Mouse (Mus musculus) limb, embryonic 11.5 days (tissue): ENCODE results near the gene Hspa12a. TPM values are rescaled to one million over a fixed set of nuclear protein-coding genes. Genes with fewer than 3 reads are reported as not detected.

Experiments used
- ATAC-seq: fragments of 200-750 bp; cut with Nextera tagmentation; 2 replicates; pipeline ENCODE4 v1.8.0; 2017; ENCODE audit warnings: low read depth; ENCODE audit not compliant: insufficient number of reproducible peaks, low FRiP score, low TSS enrichment
- DNase-seq: peaks from one replicate; pipeline ENCODE4 v3.0.0-alpha.2; 2015; ENCODE audit warnings: low spot score
- H3K27ac ChIP-seq: fragments of 300-500 bp; sonication (generic); replicated peaks from 2 replicates; pipeline ENCODE4 v1.5.1; 2014; ENCODE audit warnings: low read depth, mild to moderate bottlenecking, low read length
- H3K27me3 ChIP-seq: fragments of 300-500 bp; sonication (generic); 2 replicates; pipeline ENCODE4 v1.6.1; 2014; ENCODE audit warnings: mild to moderate bottlenecking, low read length, mixed read lengths; ENCODE audit not compliant: control insufficient read depth, insufficient read depth
- H3K36me3 ChIP-seq: fragments of 300-500 bp; sonication (generic); 2 replicates; pipeline ENCODE4 v1.6.1; 2014; ENCODE audit warnings: mild to moderate bottlenecking, low read length, moderate library complexity, mixed read lengths; ENCODE audit not compliant: control insufficient read depth, insufficient read depth
- H3K4me1 ChIP-seq: fragments of 300-500 bp; sonication (generic); 2 replicates; pipeline ENCODE4 v1.6.1; 2014; ENCODE audit warnings: low read length, mixed read lengths; ENCODE audit not compliant: control insufficient read depth, insufficient read depth
- H3K4me2 ChIP-seq: fragments of 300-500 bp; sonication (generic); 2 replicates; pipeline ENCODE4 v1.6.1; 2014; ENCODE audit warnings: low read depth, mild to moderate bottlenecking, moderate library complexity; ENCODE audit not compliant: severe bottlenecking
- H3K4me3 ChIP-seq: fragments of 300-500 bp; sonication (generic); 2 replicates; pipeline ENCODE4 v1.5.1; 2014; ENCODE audit warnings: low read depth, low read length
- H3K9ac ChIP-seq: fragments of 300-500 bp; sonication (generic); 2 replicates; pipeline ENCODE4 v1.6.1; 2014; ENCODE audit warnings: mild to moderate bottlenecking, low read length
- H3K9me3 ChIP-seq: fragments of 300-500 bp; sonication (generic); 2 replicates; pipeline ENCODE4 v1.6.1; 2016; ENCODE audit warnings: low read length; ENCODE audit not compliant: control insufficient read depth
- WGBS: fragments of 180-500 bp; shearing (Covaris S2); extraction: QIAGEN DNeasy Blood & Tissue Kit; methylation state at CpG from one replicate; pipeline ENCODE4 v1.1.7; 2014; 5-methylcytosine and 5-hydroxymethylcytosine counted together
- polyA plus RNA-seq: library from polyadenylated mRNA; unstranded; fragments of >200 nt; fragmentation: Nextera tagmentation; extraction: Ambion mirVana; gene quantifications from 2 replicates; pipeline ENCODE4 v1.2.1, GENCODE M21; 2014

The Hspa12a gene
- polyA plus RNA-seq, 1 experiment from 2014 or later: 3.0 TPM

DNA sequence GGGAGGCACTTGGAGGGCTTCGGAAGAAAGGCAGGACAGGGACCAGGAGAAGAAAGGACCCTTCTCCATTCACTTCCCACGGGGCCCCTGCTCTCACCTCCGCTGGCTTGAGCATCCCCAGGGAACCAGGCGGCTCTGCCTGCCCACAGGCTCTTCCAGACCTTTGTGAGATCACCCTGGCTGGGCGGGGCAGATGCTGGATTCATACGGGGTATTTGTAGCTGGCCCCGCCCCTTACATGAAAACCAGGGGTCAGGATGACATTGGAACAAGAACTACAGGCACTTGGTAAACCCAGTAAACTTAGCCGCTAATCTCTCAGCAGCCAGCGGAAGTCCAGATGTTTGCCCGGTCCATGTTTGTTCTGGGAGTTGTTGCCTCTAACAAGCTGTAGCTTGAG is 149.2 kb downstream of the Hspa12a start, which contains the start of gene 1700019N19Rik:
Gene 1700019N19Rik, minus strand, starts transcription at position 178 of the 400 bp plus-strand sequence.
- Histone ChIP-seq H3K4me3 (no peak within 1 kb of the TSS), H3K27ac (no peak within 1 kb of the TSS), H3K27me3 (no peaks in the 10 kb centered on the region), H3K36me3 (no peaks in the 10 kb centered on the region), H3K4me2 (no peak within 1 kb of the TSS), H3K9ac (no peak within 1 kb of the TSS), H3K4me1 (no peaks in the 10 kb centered on the region), H3K9me3 (no peaks in the 10 kb centered on the region)
- peak; percentile 30 for DNase-seq
- ATAC-seq: no peak
- WGBS: 42% methylated on average over 10 of the region's 10 CpGs

DNA sequence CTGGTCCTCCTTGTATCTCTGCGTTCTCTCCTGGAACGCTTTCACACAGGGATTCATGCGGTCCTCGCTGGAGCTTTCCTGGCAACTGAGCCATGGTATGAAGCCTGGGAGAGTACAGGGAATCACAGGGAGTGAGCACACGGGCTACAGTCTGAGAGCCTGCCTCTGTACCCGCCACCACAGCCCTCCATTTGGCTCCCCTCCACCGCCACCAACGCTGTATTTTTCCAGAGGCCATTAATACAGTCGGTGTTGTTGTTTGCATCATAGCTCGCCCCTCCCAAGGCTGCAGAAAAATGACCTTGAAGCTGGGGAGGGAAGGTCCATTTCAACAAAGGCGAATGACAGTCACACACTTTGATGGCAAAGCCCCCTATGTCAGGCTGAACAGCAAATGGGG is 154.3 kb downstream of the Hspa12a start:
- Histone ChIP-seq H3K27ac (no peak overlapping the region), H3K9ac (no peak overlapping the region), H3K4me3 (no peak overlapping the region), H3K36me3 (no peaks in the 10 kb centered on the region), H3K4me1 (no peaks in the 10 kb centered on the region), H3K9me3 (no peaks in the 10 kb centered on the region), H3K4me2 (no peak overlapping the region), H3K27me3 (no peaks in the 10 kb centered on the region)
- DNase-seq (no peak), ATAC-seq (no peak)
- WGBS: 70% methylated on average over 11 of the region's 11 CpGs

DNA sequence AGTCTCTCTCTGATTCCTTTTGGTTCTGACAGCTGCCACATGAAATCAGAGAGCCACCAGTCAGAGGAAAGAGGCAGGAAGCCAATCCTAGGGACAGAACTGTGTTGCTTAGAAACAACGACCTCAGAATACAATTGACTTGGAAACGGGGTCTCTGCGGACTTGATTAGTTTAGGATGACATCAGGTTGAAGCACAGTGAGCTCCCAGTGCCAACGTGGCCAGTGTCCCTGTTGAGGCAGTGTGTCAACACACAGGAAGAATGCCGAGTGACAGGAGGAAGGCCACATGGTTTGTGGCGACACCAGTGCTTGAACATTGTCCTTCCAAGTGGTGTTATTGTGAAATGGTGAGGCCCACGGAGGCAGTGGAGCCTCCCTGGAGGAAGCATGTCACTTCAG is 159.5 kb downstream of the Hspa12a start:
- no peaks in the 10 kb centered on the region for H3K4me1 ChIP-seq
- no peak overlapping the region for H3K4me3 ChIP-seq
- ATAC-seq (no peak), DNase-seq (no peak)
- H3K9ac ChIP-seq: no peak overlapping the region
- no peaks in the 10 kb centered on the region for H3K27me3 ChIP-seq
- no peaks in the 10 kb centered on the region for H3K9me3 ChIP-seq
- H3K4me2 ChIP-seq: no peak overlapping the region
- WGBS: 62% methylated on average over 7 of the region's 7 CpGs
- no peaks in the 10 kb centered on the region for H3K36me3 ChIP-seq
- no peak overlapping the region for H3K27ac ChIP-seq

DNA sequence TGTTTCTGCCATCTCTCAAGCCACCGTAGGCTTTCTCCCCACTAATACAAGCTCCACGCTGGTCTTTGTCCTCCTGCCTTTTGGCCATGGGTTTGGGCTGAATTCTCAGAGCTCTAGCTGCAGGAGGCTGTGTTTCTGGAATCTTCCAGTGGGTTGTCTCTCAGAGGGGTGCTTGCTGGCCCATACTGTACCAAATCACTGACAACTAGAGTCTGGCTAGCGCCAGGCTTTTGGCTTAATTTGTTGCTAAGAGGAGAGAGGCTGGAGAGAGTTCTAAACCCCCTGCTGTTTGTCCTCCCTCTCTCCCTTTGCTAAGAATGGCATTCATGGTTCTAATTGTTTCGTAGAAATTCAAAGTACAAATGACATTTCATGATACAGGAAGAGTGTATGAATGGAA is 161.9 kb downstream of the Hspa12a start:
- no peak overlapping the region for H3K4me2 ChIP-seq
- H3K9ac ChIP-seq: no peak overlapping the region
- H3K4me1 ChIP-seq: no peaks in the 10 kb centered on the region
- H3K27me3 ChIP-seq: no peaks in the 10 kb centered on the region
- no peak for DNase-seq
- no peak for ATAC-seq
- no peaks in the 10 kb centered on the region for H3K9me3 ChIP-seq
- H3K36me3 ChIP-seq: no peaks in the 10 kb centered on the region
- H3K27ac ChIP-seq: no peak overlapping the region
- H3K4me3 ChIP-seq: no peak overlapping the region
- 69% methylated on average over 4 of the region's 4 CpGs for WGBS

DNA sequence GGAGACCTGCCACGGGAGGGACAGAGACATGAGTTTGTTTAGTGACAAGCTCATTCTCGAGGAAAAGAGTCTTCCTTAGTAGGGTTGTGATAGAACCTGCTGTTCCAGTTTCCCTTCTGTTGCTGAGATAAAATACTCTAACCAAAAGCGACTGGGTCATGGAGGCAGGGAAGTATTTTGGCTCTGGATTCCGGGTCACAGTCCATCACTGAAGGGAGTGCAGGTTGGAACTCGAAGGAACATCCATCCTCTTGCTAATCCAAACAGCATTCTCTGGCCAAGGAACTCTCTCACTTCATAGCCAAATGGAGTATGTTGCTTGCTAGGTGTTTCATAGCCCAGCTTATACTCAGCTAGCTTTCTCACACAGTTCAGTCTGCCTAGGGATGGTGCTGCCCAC is 167.0 kb downstream of the Hspa12a start:
- Histone ChIP-seq H3K4me2 (no peak overlapping the region), H3K4me1 (no peaks in the 10 kb centered on the region), H3K9me3 (no peaks in the 10 kb centered on the region), H3K27me3 (no peaks in the 10 kb centered on the region), H3K9ac (no peak overlapping the region), H3K4me3 (no peak overlapping the region), H3K27ac (no peak overlapping the region), H3K36me3 (no peaks in the 10 kb centered on the region)
- DNase-seq (no peak), ATAC-seq (no peak)
- WGBS: 79% methylated on average over 5 of the region's 5 CpGs

DNA sequence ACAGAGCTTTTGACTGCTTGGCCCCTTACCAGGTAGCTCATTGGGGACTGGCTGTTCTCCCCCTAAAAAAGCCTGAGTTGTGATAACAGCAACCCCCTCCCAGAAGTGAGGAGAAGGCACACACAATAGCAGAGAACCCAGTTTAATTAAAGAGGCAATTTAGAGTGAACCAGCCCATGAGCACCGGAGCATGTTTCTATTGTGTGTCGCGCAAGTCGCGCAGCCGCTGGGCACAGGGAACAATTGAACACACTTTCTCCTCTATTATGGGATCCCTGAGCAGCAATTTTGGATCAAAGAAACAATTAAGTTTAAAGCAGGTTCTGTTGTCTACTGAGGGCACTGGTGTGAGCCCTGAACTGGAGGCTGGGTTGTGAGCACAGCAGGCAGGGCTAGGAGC is 176.1 kb downstream of the Hspa12a start:
- no peak for DNase-seq
- Histone ChIP-seq H3K27me3 (no peaks in the 10 kb centered on the region), H3K27ac (no peak overlapping the region), H3K4me2 (no peak overlapping the region), H3K9ac (no peak overlapping the region), H3K4me3 (no peak overlapping the region), H3K9me3 (no peaks in the 10 kb centered on the region), H3K4me1 (0 out of 2 replicates have a peak, but pooled peaks cover 2% of the 10 kb centered on the region), H3K36me3 (no peaks in the 10 kb centered on the region)
- ATAC-seq: no peak
- WGBS: 94% methylated on average over 6 of the region's 6 CpGs

DNA sequence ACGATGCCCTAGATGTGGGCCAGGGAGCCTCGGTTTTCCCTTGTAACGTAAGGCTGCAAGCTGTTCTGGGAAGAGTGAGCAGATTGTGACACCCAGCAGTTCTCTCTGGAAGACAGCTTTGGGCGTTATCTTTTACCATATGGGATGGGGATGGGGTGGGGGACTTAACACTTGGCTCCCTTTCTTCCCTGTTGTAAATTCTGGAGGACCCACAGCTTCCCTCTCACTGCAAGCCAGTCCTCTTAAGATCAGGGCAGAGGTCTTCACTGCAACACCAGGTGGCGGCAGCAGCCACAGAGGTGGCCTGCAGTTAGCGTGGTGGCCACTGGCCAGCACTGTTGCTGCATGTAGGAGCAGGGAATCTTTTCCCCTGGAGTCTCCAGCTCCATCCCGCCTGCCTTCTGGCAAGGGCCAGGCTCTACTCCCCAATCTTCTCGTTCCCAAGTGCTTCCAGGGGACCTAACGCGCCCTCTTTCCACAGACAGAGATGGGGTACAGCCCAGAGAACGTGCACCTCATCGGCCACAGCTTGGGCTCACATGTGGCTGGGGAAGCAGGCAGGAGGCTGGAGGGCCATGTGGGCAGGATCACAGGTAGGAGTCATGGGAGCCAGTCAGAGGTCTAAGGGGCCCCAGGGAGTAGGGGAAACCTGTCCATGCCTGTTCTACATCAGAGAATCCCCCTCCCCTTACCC is 180.5 kb downstream of the Hspa12a start:
- DNase-seq: peak; percentile 82
- Histone ChIP-seq H3K4me1 (0 out of 2 replicates have a peak, but pooled peaks cover 2% of the 10 kb centered on the region), H3K27me3 (no peaks in the 10 kb centered on the region), H3K9ac (no peak overlapping the region), H3K4me2 (no peak overlapping the region), H3K9me3 (no peaks in the 10 kb centered on the region), H3K36me3 (no peaks in the 10 kb centered on the region), H3K27ac (no peak overlapping the region), H3K4me3 (no peak overlapping the region)
- 5% methylated on average over 12 of the region's 12 CpGs for WGBS
- peak; percentile 60; the same call in 1 of the 2 replicates for ATAC-seq

DNA sequence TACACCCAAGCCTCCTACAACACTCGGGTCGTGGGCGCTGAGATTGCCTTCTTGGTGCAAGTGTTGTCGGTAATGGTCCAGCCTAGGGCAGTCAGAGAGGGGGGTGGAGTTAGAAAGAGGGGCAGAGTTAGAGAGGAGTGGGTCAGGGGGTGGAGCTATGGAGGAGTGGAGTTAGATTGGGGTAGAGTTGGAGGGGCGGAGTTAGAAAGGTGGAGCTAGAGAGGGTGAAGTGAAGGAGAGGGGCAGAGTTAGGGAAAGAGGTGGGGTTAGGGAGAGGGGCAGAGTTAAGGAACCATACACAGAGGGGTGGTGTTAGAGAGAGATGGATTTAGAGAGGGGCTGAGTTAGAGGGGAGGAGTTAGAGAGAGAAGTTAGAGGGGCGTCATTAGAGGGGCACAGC is 181.1 kb downstream of the Hspa12a start:
- 0 out of 2 replicates have a peak, but pooled peaks cover 2% of the 10 kb centered on the region for H3K4me1 ChIP-seq
- peak; percentile 57; the same call in 1 of the 2 replicates for ATAC-seq
- 12% methylated on average over 6 of the region's 6 CpGs for WGBS
- H3K27ac ChIP-seq: no peak overlapping the region
- H3K36me3 ChIP-seq: no peaks in the 10 kb centered on the region
- H3K4me2 ChIP-seq: no peak overlapping the region
- no peak overlapping the region for H3K4me3 ChIP-seq
- DNase-seq: no peak
- H3K9ac ChIP-seq: no peak overlapping the region
- no peaks in the 10 kb centered on the region for H3K27me3 ChIP-seq
- H3K9me3 ChIP-seq: no peaks in the 10 kb centered on the region

DNA sequence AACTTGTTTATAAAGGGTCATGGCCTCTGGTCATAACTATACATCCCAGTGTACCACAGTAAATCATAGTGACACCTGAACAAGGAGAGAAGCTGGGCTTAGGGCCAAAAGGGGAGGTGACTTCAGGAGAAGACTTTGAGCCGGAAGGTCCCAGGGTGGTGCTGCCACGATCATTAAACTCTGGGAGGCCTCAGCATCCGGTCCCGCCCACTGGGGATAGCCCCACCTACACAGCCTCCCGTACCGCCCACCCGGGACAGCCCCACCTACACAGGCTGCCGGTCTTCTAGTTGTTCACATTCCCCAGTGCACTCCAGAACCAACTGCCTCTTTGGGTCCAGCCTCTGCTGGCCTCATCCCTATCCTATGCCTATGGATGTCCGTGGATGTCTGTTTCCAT is 184.0 kb downstream of the Hspa12a start, which contains the start of gene Pnliprp2:
Gene Pnliprp2, plus strand, starts transcription at position 297 of the 400 bp plus-strand sequence.
- DNase-seq (no peak), ATAC-seq (no peak)
- WGBS: 60% methylated on average over 9 of the region's 9 CpGs
- Histone ChIP-seq H3K9me3 (no peaks in the 10 kb centered on the region), H3K4me1 (0 out of 2 replicates have a peak, but pooled peaks cover 2% of the 10 kb centered on the region), H3K4me2 (no peak within 1 kb of the TSS), H3K27ac (no peak within 1 kb of the TSS), H3K36me3 (no peaks in the 10 kb centered on the region), H3K4me3 (no peak within 1 kb of the TSS), H3K9ac (no peak within 1 kb of the TSS), H3K27me3 (no peaks in the 10 kb centered on the region)
